Mouse (Mus musculus) neural tube, embryonic 15.5 days (tissue): ENCODE results near the gene Vezt. TPM values are rescaled to one million over a fixed set of nuclear protein-coding genes. Genes with fewer than 3 reads are reported as not detected.

ENCODE experiments used
- ATAC-seq: fragments of 200-750 bp; cut with Nextera tagmentation; 2 replicates; pipeline ENCODE4 v1.8.0; 2017; ENCODE audit warnings: mild to moderate bottlenecking, moderate TSS enrichment, moderate library complexity; ENCODE audit not compliant: low FRiP score
- H3K27ac ChIP-seq: fragments of 300-500 bp; sonication (generic); replicated peaks from 2 replicates; pipeline ENCODE4 v1.5.1; 2015; ENCODE audit warnings: mild to moderate bottlenecking, inconsistent platforms
- H3K27me3 ChIP-seq: fragments of 300-500 bp; sonication (generic); replicated peaks from 2 replicates; pipeline ENCODE4 v1.6.1; 2015; ENCODE audit warnings: inconsistent platforms
- H3K36me3 ChIP-seq: fragments of 300-500 bp; sonication (generic); 2 replicates; pipeline ENCODE4 v1.6.1; 2015; ENCODE audit warnings: inconsistent platforms
- H3K4me1 ChIP-seq: fragments of 300-500 bp; sonication (generic); 2 replicates; pipeline ENCODE4 v1.6.1; 2015; ENCODE audit warnings: inconsistent platforms
- H3K4me2 ChIP-seq: fragments of 300-500 bp; sonication (generic); 2 replicates; pipeline ENCODE4 v1.6.1; 2015; ENCODE audit warnings: inconsistent platforms, mild to moderate bottlenecking, moderate library complexity
- H3K4me3 ChIP-seq: fragments of 300-500 bp; sonication (generic); replicated peaks from 2 replicates; pipeline ENCODE4 v1.5.1; 2015; ENCODE audit warnings: mild to moderate bottlenecking, inconsistent platforms
- H3K9ac ChIP-seq: fragments of 300-500 bp; sonication (generic); replicated peaks from 2 replicates; pipeline ENCODE4 v1.6.1; 2015; ENCODE audit warnings: mild to moderate bottlenecking, inconsistent platforms
- H3K9me3 ChIP-seq: fragments of 300-500 bp; sonication (generic); replicated peaks from 2 replicates; pipeline ENCODE4 v1.6.1; 2016; ENCODE audit warnings: inconsistent platforms
- WGBS: fragments of 180-500 bp; shearing (Covaris S2); methylation state at CpG from one replicate; pipeline ENCODE4 v1.1.7; 2015; ENCODE audit warnings: mixed read lengths; 5-methylcytosine and 5-hydroxymethylcytosine counted together
- polyA plus RNA-seq: library from polyadenylated mRNA; unstranded; fragments of >200 nt; fragmentation: Nextera tagmentation; extraction: Ambion mirVana; gene quantifications from 2 replicates; pipeline ENCODE4 v1.2.1, GENCODE M21; 2015

Gene Vezt
- polyA plus RNA-seq, 1 experiment from 2014 or later: 42.3 TPM

- WGBS: 92% methylated on average over 8 of the region's 8 CpGs
- H3K27me3 ChIP-seq: no peaks in the 10 kb centered on the region
- no peak for ATAC-seq
Measured at GRCm38 (mm10) chr10:94059618-94060055, 24.0 kb upstream of the Vezt start.

GRCm38 (mm10) chr10:94056487-94056886 is 20.9 kb upstream of the Vezt start:
- H3K36me3 ChIP-seq: no peaks in the 10 kb centered on the region
- no peak overlapping the region for H3K27ac ChIP-seq
- WGBS: 75% methylated on average over 6 of the region's 6 CpGs
- no peak overlapping the region for H3K4me3 ChIP-seq
- H3K4me1 ChIP-seq: 0 out of 2 replicates have a peak, but pooled peaks cover 3% of the 10 kb centered on the region
- no peak overlapping the region for H3K4me2 ChIP-seq
- H3K9me3 ChIP-seq: no peaks in the 10 kb centered on the region
- no peak for ATAC-seq
- no peaks in the 10 kb centered on the region for H3K27me3 ChIP-seq
- H3K9ac ChIP-seq: no peak overlapping the region

More at GRCm38 (mm10) chr10:94059618-94060055, 24.0 kb upstream of the Vezt start:
- H3K9me3 ChIP-seq: no peaks in the 10 kb centered on the region
- H3K36me3 ChIP-seq: no peaks in the 10 kb centered on the region
- H3K4me2 ChIP-seq: no peak overlapping the region
- no peak overlapping the region for H3K4me3 ChIP-seq
- H3K9ac ChIP-seq: no peak overlapping the region
- no peak overlapping the region for H3K27ac ChIP-seq
- H3K4me1 ChIP-seq: 0 out of 2 replicates have a peak, but pooled peaks cover 3% of the 10 kb centered on the region

DNA sequence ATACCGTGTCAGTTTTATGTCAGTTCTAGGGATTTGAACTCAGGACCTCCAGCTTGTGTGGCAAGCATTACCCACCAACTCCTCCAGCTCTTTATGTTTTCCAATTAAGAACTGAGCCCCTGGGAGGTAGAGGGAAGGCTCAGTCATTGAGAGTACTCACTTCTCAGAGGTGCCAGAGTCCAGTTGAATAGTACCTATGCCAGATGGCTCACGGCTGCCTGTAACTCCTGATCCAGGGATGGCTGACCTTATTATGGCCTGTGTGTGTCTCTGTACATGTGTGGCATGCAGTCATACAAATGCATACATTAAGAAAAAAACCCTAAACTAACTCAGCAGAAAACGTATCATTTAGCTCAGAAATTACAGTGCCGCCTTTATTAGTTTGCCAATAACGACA is 15.1 kb upstream of the Vezt start:
- Histone ChIP-seq H3K4me1 (no peaks in the 10 kb centered on the region), H3K4me3 (no peak overlapping the region), H3K9ac (no peak overlapping the region), H3K4me2 (no peak overlapping the region), H3K36me3 (no peaks in the 10 kb centered on the region), H3K9me3 (no peaks in the 10 kb centered on the region), H3K27ac (no peak overlapping the region), H3K27me3 (no peaks in the 10 kb centered on the region)
- no peak for ATAC-seq
- 84% methylated on average over 5 of the region's 5 CpGs for WGBS

- H3K27ac ChIP-seq: no peak overlapping the region
- no peaks in the 10 kb centered on the region for H3K9me3 ChIP-seq
- no peak overlapping the region for H3K4me3 ChIP-seq
- no peaks in the 10 kb centered on the region for H3K4me1 ChIP-seq
- 71% methylated on average over 8 of the region's 8 CpGs for WGBS
- H3K36me3 ChIP-seq: no peaks in the 10 kb centered on the region
- no peak overlapping the region for H3K4me2 ChIP-seq
- ATAC-seq: no peak
- H3K27me3 ChIP-seq: no peaks in the 10 kb centered on the region
- H3K9ac ChIP-seq: no peak overlapping the region
Measured at GRCm38 (mm10) chr10:94049121-94049520, 13.5 kb upstream of the Vezt start.

GRCm38 (mm10) chr10:94047845-94048559 is 12.4 kb upstream of the Vezt start:
- no peaks in the 10 kb centered on the region for H3K27me3 ChIP-seq
- H3K36me3 ChIP-seq: no peaks in the 10 kb centered on the region
- WGBS: 74% methylated on average over 10 of the region's 10 CpGs
- H3K4me3 ChIP-seq: no peak overlapping the region
- no peak overlapping the region for H3K9ac ChIP-seq
- ATAC-seq: no peak
- no peaks in the 10 kb centered on the region for H3K9me3 ChIP-seq
- no peak overlapping the region for H3K27ac ChIP-seq
- no peaks in the 10 kb centered on the region for H3K4me1 ChIP-seq
- H3K4me2 ChIP-seq: no peak overlapping the region

GRCm38 (mm10) chr10:94047024-94047423 is 11.4 kb upstream of the Vezt start:
- Histone ChIP-seq H3K9me3 (no peaks in the 10 kb centered on the region), H3K4me2 (no peak overlapping the region), H3K36me3 (no peaks in the 10 kb centered on the region), H3K4me1 (no peaks in the 10 kb centered on the region), H3K27ac (no peak overlapping the region), H3K9ac (no peak overlapping the region), H3K27me3 (no peaks in the 10 kb centered on the region), H3K4me3 (no peak overlapping the region)
- WGBS: 69% methylated on average over 1 of the region's 1 CpGs
- ATAC-seq: no peak

GRCm38 (mm10) chr10:94045301-94045700 is 9.7 kb upstream of the Vezt start:
- H3K36me3 ChIP-seq: no peaks in the 10 kb centered on the region
- ATAC-seq: no peak
- H3K4me1 ChIP-seq: no peaks in the 10 kb centered on the region
- H3K9ac ChIP-seq: no peak overlapping the region
- no peak overlapping the region for H3K27ac ChIP-seq
- WGBS: 93% methylated on average over 13 of the region's 13 CpGs
- H3K27me3 ChIP-seq: no peaks in the 10 kb centered on the region
- no peak overlapping the region for H3K4me3 ChIP-seq
- no peak overlapping the region for H3K4me2 ChIP-seq
- no peaks in the 10 kb centered on the region for H3K9me3 ChIP-seq

GRCm38 (mm10) chr10:94043908-94044307 is 8.3 kb upstream of the Vezt start:
- H3K9ac ChIP-seq: no peak overlapping the region
- no peak overlapping the region for H3K27ac ChIP-seq
- no peaks in the 10 kb centered on the region for H3K4me1 ChIP-seq
- H3K4me3 ChIP-seq: no peak overlapping the region
- no peaks in the 10 kb centered on the region for H3K9me3 ChIP-seq
- ATAC-seq: no peak
- no peak overlapping the region for H3K4me2 ChIP-seq
- WGBS: 34% methylated on average over 10 of the region's 10 CpGs
- no peaks in the 10 kb centered on the region for H3K27me3 ChIP-seq
- no peaks in the 10 kb centered on the region for H3K36me3 ChIP-seq

DNA sequence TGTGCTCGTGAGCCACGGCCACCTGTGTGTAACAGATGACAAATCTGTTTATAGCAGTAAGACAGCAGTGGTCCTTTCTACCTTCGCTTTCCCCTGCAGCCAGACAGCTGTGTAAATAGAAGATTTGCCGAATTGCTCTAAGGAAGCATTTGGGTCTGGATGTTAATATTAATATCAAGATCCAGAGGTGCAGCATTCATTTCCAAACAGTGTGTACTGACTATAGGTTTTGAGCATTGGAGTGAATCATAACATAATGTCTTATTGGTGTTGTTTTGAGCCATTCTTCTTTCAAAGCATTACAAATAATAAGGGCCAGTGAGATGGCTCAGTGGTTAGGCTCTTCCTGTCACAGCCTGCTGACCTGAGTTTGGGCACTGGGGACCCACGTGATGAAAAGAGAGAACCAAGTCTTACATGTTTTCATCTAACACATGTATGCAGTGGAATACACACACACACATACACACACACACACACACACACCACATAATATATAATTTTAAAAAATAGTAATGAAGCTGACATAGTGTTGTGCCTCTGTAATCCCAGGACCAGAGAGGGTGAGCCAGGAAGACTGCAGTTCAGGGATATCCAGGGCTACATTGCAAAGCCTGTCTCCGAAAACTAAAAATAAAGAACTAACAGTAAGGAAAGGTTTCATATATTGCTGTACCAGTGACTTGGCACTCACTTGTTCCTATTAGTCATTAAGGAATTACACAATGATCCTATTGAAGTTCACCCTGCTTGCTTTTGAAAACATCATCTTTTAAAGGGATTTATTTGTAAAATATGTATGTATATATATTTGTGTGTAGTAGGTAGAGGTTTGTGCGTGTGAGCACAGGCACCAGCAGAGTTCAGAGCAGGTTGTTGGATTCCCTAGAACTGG is 3.0 kb upstream of the Vezt start:
- Histone ChIP-seq H3K9me3 (no peaks in the 10 kb centered on the region), H3K9ac (no peak overlapping the region), H3K36me3 (no peaks in the 10 kb centered on the region), H3K27ac (no peak overlapping the region), H3K4me2 (peak overlapping the region; percentile 23; the same call in 1 of the 2 replicates), H3K27me3 (no peaks in the 10 kb centered on the region), H3K4me3 (no peak overlapping the region), H3K4me1 (peaks cover 16% of the 10 kb centered on the region)
- WGBS: 62% methylated on average over 7 of the region's 7 CpGs
- ATAC-seq: no peak

- Histone ChIP-seq H3K27me3 (no peaks in the 10 kb centered on the region), H3K36me3 (no peaks in the 10 kb centered on the region), H3K4me1 (peaks cover 25% of the 10 kb centered on the region), H3K4me3 (no peak overlapping the region), H3K9me3 (no peaks in the 10 kb centered on the region), H3K9ac (no peak overlapping the region), H3K27ac (no peak overlapping the region), H3K4me2 (peak overlapping the region; percentile 88; the same call in 1 of the 2 replicates)
- ATAC-seq: no peak
- WGBS: 74% methylated on average over 4 of the region's 4 CpGs
Measured at GRCm38 (mm10) chr10:94037596-94037995, 2.0 kb upstream of the Vezt start.

DNA sequence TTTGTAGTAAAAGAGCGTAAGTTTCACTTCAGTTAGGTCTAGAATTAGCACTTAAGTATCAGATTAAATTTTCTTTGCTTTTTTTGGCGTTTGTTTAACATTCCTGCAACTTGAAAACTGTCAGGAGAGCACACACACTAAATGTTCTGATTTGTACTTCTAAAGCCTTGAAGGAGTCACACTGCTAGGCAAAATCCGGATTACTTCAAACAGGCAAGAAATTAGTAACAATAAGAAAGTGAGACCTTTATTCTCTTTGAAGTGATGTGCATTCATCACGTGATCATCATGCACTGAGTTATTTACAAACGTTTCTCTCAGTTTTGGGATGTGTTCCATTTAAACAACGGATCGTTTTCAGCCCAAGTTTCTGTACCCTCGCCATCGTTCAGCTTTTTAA is 1.6 kb upstream of the Vezt start:
- H3K27me3 ChIP-seq: no peaks in the 10 kb centered on the region
- no peak overlapping the region for H3K27ac ChIP-seq
- H3K4me3 ChIP-seq: peak overlapping the region; percentile 66
- H3K36me3 ChIP-seq: no peaks in the 10 kb centered on the region
- WGBS: 50% methylated on average over 9 of the region's 9 CpGs
- no peak overlapping the region for H3K9ac ChIP-seq
- H3K4me1 ChIP-seq: peaks cover 29% of the 10 kb centered on the region
- no peaks in the 10 kb centered on the region for H3K9me3 ChIP-seq
- ATAC-seq: no peak
- peak overlapping the region; percentile 88 for H3K4me2 ChIP-seq

DNA sequence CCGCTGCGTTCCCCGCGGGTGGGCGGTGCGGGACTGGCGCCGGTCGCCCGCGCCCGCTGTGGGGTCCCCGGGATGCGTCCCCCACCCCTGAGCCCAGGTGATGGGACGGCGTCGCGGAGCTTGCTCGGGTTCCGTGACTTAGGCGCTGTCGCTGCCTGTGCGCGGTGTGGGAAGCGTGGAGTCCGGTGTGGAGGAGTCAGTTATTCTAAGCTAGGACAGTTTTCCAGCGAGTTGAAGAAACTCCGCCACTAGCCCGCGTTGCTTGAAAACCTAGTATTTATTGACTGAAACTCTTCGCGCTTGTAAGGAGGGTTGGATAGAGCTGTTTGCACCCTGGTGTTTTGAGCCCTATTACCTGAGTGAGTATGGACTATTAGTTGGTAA is 750 bp upstream of the Vezt start:
- H3K27ac ChIP-seq: peak overlapping the region; percentile 76
- H3K27me3 ChIP-seq: no peaks in the 10 kb centered on the region
- peak overlapping the region; percentile 65 for H3K9ac ChIP-seq
- peak overlapping the region; percentile 66 for H3K4me3 ChIP-seq
- peaks cover 34% of the 10 kb centered on the region for H3K4me1 ChIP-seq
- H3K9me3 ChIP-seq: no peaks in the 10 kb centered on the region
- under 1% methylated on average over 32 of the region's 32 CpGs for WGBS
- ATAC-seq: peak; percentile 33
- no peaks in the 10 kb centered on the region for H3K36me3 ChIP-seq
- H3K4me2 ChIP-seq: peak overlapping the region; percentile 88
